In genomic region chr13:109486166-109486565, GRCm38 (mm10) we compare ENCODE assay signal across 14 mouse cellular contexts.
"Had no signal": no experiment of that assay in that cellular context is flagged by ENCODE, and none has a peak within 500 bp of the region (broad histone marks: within the 10 kb centered on the region; RNA-seq: fewer than 3 reads in every experiment).

No protein-coding gene starts in this region.

- H3K4me3 ChIP-seq: left cerebral cortex, adult 2 months; limb, embryonic 10.5 days; liver, embryonic 15.5 days; midbrain, embryonic 15.5 days; neural tube, embryonic 12.5 days had no signal

- H3K27ac ChIP-seq: left cerebral cortex, adult 2 months; limb, embryonic 10.5 days; liver, embryonic 15.5 days; midbrain, embryonic 15.5 days; neural tube, embryonic 12.5 days had no signal

- DNase-seq: kidney, adult 9 months; lung, adult 2 months; lung, postnatal 36 days; right cerebral cortex, postnatal 4 days; thymus, postnatal 36 days had no signal

- H3K36me3 ChIP-seq: limb, embryonic 10.5 days; liver, embryonic 15.5 days; midbrain, embryonic 15.5 days; neural tube, embryonic 12.5 days had no signal

- H3K9me3 ChIP-seq: limb, embryonic 10.5 days; liver, embryonic 15.5 days; midbrain, embryonic 15.5 days; neural tube, embryonic 12.5 days had no signal

- H3K27me3 ChIP-seq: liver, embryonic 15.5 days; midbrain, embryonic 15.5 days; neural tube, embryonic 12.5 days had no signal

- H3K4me2 ChIP-seq: liver, embryonic 11.5 days; liver, embryonic 15.5 days; midbrain, embryonic 11.5 days; midbrain, embryonic 15.5 days; neural tube, embryonic 12.5 days had no signal

- H3K4me1 ChIP-seq: liver, embryonic 15.5 days had no signal

- H3K9ac ChIP-seq: liver, embryonic 15.5 days; midbrain, embryonic 15.5 days; neural tube, embryonic 12.5 days had no signal

- ATAC-seq: intestine, postnatal 0 days; lung, postnatal 0 days; midbrain, embryonic 15.5 days had no signal
